Mouse (Mus musculus) ES-E14 (cell line): ENCODE measurements around the gene Pin1rt1.

Experiments used
- HCFC1 ChIP-seq: IDR thresholded peaks from 2 replicates; pipeline ENCODE4 v1.6.1; 2012; ENCODE audit warnings: low read length, inconsistent platforms, borderline replicate concordance; ENCODE audit not compliant: insufficient read depth
- ZC3H11A ChIP-seq: IDR thresholded peaks from 2 replicates; pipeline ENCODE4 v1.6.1; 2012; ENCODE audit warnings: low read depth, mild to moderate bottlenecking, inconsistent platforms, low read length, borderline replicate concordance
- ZNF384 ChIP-seq: IDR thresholded peaks from 2 replicates; pipeline ENCODE4 v1.6.1; 2012; ENCODE audit warnings: low read depth, low read length, inconsistent platforms

GRCm38 (mm10) chr2:104717827-104718226, 1.6 kb upstream of the Pin1rt1 start:
- TF ChIP-seq ZNF384 = no peak
- no peak for TF ChIP-seq HCFC1
- no peak for TF ChIP-seq ZC3H11A
